Mouse (Mus musculus) intestine, postnatal 0 days (tissue): ENCODE data around the gene Olfr1388. TPM values are rescaled to one million over a fixed set of nuclear protein-coding genes. Genes with fewer than 3 reads are reported as not detected.
"Not testable (repeated sequence)": the region's sequence is repeated elsewhere in the genome, so short reads cannot be mapped to it uniquely, and the experiment has no call there.

Source experiments
- ATAC-seq: fragments of 200-750 bp; cut with Nextera tagmentation; 2 replicates; pipeline ENCODE4 v1.8.0; 2017; ENCODE audit warnings: mild to moderate bottlenecking, moderate TSS enrichment, moderate library complexity
- H3K27ac ChIP-seq: fragments of 300-500 bp; sonication (generic); 2 replicates; pipeline ENCODE4 v1.5.1; 2014; ENCODE audit warnings: mild to moderate bottlenecking, low read depth, low read length, moderate library complexity
- H3K27me3 ChIP-seq: fragments of 300-500 bp; sonication (generic); replicated peaks from 2 replicates; pipeline ENCODE4 v1.6.1; 2014; ENCODE audit warnings: low read length, mixed read lengths; ENCODE audit not compliant: control insufficient read depth, insufficient read depth
- H3K36me3 ChIP-seq: fragments of 300-500 bp; sonication (generic); 2 replicates; pipeline ENCODE4 v1.6.1; 2014; ENCODE audit warnings: mild to moderate bottlenecking, moderate library complexity; ENCODE audit not compliant: control insufficient read depth, insufficient read depth
- H3K4me1 ChIP-seq: fragments of 300-500 bp; sonication (generic); replicated peaks from 2 replicates; pipeline ENCODE4 v1.6.1; 2014; ENCODE audit warnings: antibody characterized with exemption, low read length, mixed read lengths; ENCODE audit not compliant: control insufficient read depth, insufficient read depth
- H3K4me2 ChIP-seq: fragments of 300-500 bp; sonication (generic); replicated peaks from 2 replicates; pipeline ENCODE4 v1.6.1; 2014; ENCODE audit warnings: low read depth, mild to moderate bottlenecking, moderate library complexity
- H3K4me3 ChIP-seq: fragments of 300-500 bp; sonication (generic); 2 replicates; pipeline ENCODE4 v1.5.1; 2014; ENCODE audit warnings: low read depth, low read length
- H3K9ac ChIP-seq: fragments of 300-500 bp; sonication (generic); 2 replicates; pipeline ENCODE4 v1.6.1; 2014; ENCODE audit warnings: mild to moderate bottlenecking, low read depth, low read length
- H3K9me3 ChIP-seq: fragments of 300-500 bp; sonication (generic); 2 replicates; pipeline ENCODE4 v1.6.1; 2016; ENCODE audit warnings: mixed run types; ENCODE audit not compliant: control insufficient read depth
- CTCF ChIP-seq: sonication (generic); IDR thresholded peaks from 2 replicates; pipeline ENCODE4 v1.5.1; 2016; ENCODE audit warnings: low read depth, mild to moderate bottlenecking, control low read depth, antibody characterized with exemption, moderate library complexity
- WGBS: fragments of 180-500 bp; shearing (Covaris S2); extraction: QIAGEN DNeasy Blood & Tissue Kit; methylation state at CpG from one replicate; pipeline ENCODE4 v1.1.7; 2014; 5-methylcytosine and 5-hydroxymethylcytosine counted together
- polyA plus RNA-seq: library from polyadenylated mRNA; unstranded; fragments of >200 nt; fragmentation: Nextera tagmentation; extraction: Ambion mirVana; gene quantifications from 2 replicates; pipeline ENCODE4 v1.2.1, GENCODE M21; 2015

Olfr1388 gene
- polyA plus RNA-seq, 1 experiment from 2014 or later, result 0.10 TPM

GRCm38 (mm10) chr11:49455043-49455442, 18.6 kb downstream of the Olfr1388 start, which contains the start of gene Olfr1387:
Gene Olfr1387, plus strand, starts transcription at chr11:49455343.
- no peaks in the 10 kb centered on the region for H3K4me1 ChIP-seq
- no peak for TF ChIP-seq CTCF
- ATAC-seq, result no peak
- 65% methylated on average over 1 of the region's 1 CpGs for WGBS
- H3K27ac ChIP-seq, result no peak within 1 kb of the TSS
- no peak within 1 kb of the TSS for H3K4me2 ChIP-seq
- no peak within 1 kb of the TSS for H3K9ac ChIP-seq
- H3K27me3 ChIP-seq, result no peaks in the 10 kb centered on the region
- H3K9me3 ChIP-seq, result no peaks in the 10 kb centered on the region
- no peak within 1 kb of the TSS for H3K4me3 ChIP-seq
- H3K36me3 ChIP-seq, result no peaks in the 10 kb centered on the region

DNA sequence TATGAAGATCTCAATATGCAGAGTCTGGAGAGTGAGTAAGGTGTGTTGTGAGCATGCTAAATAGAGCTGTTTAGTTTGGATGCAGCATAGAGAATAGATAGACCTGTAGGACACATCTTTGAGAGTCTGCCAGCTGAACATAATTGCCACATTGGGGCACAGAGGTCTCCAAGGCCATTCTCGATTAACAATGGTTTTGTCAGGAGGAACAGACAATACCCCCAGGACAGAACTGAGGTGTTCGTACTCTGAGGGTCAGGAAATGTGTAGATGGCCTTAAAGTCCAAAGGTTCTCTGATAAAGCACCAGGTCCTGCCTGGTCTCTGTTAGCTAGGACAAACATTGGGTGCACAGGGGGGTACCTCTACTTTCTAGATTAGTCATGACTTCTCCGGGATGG, 28.3 kb downstream of the Olfr1388 start, which contains the start of gene Olfr1386:
Gene Olfr1386, plus strand, starts transcription at position 301 of the 400 bp plus-strand sequence.
- not testable (repeated sequence) for H3K36me3 ChIP-seq, H3K27me3 ChIP-seq, H3K9ac ChIP-seq, H3K4me3 ChIP-seq, H3K27ac ChIP-seq, H3K4me2 ChIP-seq, H3K4me1 ChIP-seq, H3K9me3 ChIP-seq, ATAC-seq
- WGBS, result 64% methylated on average over 2 of the region's 3 CpGs

DNA sequence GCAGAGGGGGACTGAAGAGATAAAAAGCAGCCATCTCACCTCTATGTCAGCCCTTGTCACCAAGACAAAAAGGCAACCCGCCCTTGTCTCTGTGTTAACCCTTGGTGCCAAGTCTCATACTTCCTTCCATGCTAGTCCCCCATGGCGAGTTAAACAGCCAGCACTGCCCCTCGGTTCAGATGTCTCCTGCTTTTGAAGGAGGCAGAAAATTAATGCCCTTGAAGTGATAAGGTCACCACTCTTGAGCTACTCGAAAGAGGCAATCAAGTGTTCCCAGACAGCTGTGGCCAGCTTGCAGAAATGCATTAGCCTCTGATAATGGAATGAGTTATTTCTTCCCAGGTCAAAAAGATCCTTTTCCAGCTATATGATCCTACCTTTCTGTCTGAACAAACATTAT, 49.5 kb downstream of the Olfr1388 start:
- H3K4me1 ChIP-seq, result no peaks in the 10 kb centered on the region
- no peak overlapping the region for H3K27ac ChIP-seq
- 50% methylated on average over 4 of the region's 4 CpGs for WGBS
- no peak overlapping the region for H3K4me2 ChIP-seq
- H3K4me3 ChIP-seq, result no peak overlapping the region
- H3K9ac ChIP-seq, result no peak overlapping the region
- H3K36me3 ChIP-seq, result no peaks in the 10 kb centered on the region
- no peaks in the 10 kb centered on the region for H3K9me3 ChIP-seq
- no peak for ATAC-seq
- TF ChIP-seq CTCF, result no peak
- H3K27me3 ChIP-seq, result no peaks in the 10 kb centered on the region

DNA sequence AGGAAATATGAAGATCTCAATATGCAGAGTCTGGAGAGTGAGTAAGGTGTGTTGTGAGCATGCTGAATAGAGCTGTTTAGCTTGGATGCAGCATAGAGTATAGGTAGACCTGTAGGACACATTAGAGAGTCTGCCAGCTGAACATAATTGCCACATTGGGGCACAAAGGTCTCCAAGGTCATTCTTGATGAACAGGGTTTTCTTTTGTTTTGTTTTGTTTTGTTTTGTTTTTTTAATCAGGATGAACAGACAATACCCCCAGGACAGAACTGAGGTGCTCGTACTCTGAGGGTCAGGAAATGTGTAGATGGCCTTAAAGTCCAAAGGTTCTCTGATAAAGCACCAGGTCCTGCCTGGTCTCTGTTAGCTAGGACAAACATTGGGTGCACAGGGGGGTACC, 52.3 kb downstream of the Olfr1388 start, which contains the start of gene Olfr1385:
Gene Olfr1385, plus strand, starts transcription at position 301 of the 400 bp plus-strand sequence.
- not testable (repeated sequence) for H3K9me3 ChIP-seq, H3K4me3 ChIP-seq, H3K9ac ChIP-seq, H3K4me2 ChIP-seq, ATAC-seq, H3K27me3 ChIP-seq, H3K36me3 ChIP-seq, H3K4me1 ChIP-seq, H3K27ac ChIP-seq
- 55% methylated on average over 1 of the region's 1 CpGs for WGBS

Other genes starting within 250 kb of the Olfr1388 start
- 0.75 and 0.86 TPM in 2 replicates for gene Btnl9, start 249.5 kb upstream of the Olfr1388 start, polyA plus RNA-seq
- gene Zfp62, start 233.3 kb upstream of the Olfr1388 start, polyA plus RNA-seq, result 8.4 TPM in 2 replicates
- 59.0 and 62.2 TPM in 2 replicates for gene Mgat1, start 192.4 kb upstream of the Olfr1388 start, polyA plus RNA-seq
- 0.16 TPM in 1 of 2 replicates, not detected in the other for gene Olfr1393, start 158.3 kb upstream of the Olfr1388 start, polyA plus RNA-seq
- gene Olfr1392, start 151.3 kb upstream of the Olfr1388 start, polyA plus RNA-seq, result 0.08 TPM in 1 of 2 replicates, not detected in the other
- gene Olfr10, start 131.9 kb upstream of the Olfr1388 start, polyA plus RNA-seq, result not detected in 2 replicates
- not detected in 2 replicates for gene Olfr1391, start 113.9 kb upstream of the Olfr1388 start, polyA plus RNA-seq
- gene Olfr1390, start 101.4 kb upstream of the Olfr1388 start, polyA plus RNA-seq, result not detected in 2 replicates
- gene Olfr1389, start 13.6 kb upstream of the Olfr1388 start, polyA plus RNA-seq, result not detected in 2 replicates
- not detected in 2 replicates for gene Olfr1387, start 18.7 kb downstream of the Olfr1388 start, polyA plus RNA-seq
- not detected in 2 replicates for gene Olfr1386, start 28.4 kb downstream of the Olfr1388 start, polyA plus RNA-seq
- not detected in 2 replicates for gene Olfr1385, start 52.4 kb downstream of the Olfr1388 start, polyA plus RNA-seq
- not detected in 2 replicates for gene Olfr1384, start 70.1 kb downstream of the Olfr1388 start, polyA plus RNA-seq
- gene Olfr1383, start 83.0 kb downstream of the Olfr1388 start, polyA plus RNA-seq, result not detected in 2 replicates
- gene Olfr1382, start 91.6 kb downstream of the Olfr1388 start, polyA plus RNA-seq, result not detected in 2 replicates
- not detected in 2 replicates for gene Olfr1381, start 106.8 kb downstream of the Olfr1388 start, polyA plus RNA-seq
- not detected in 2 replicates for gene Olfr1380, start 120.3 kb downstream of the Olfr1388 start, polyA plus RNA-seq
- gene Flt4, start 172.6 kb downstream of the Olfr1388 start, polyA plus RNA-seq, result 3.9 and 4.0 TPM in 2 replicates
- gene Scgb3a1, start 227.0 kb downstream of the Olfr1388 start, polyA plus RNA-seq, result 3.2 and 4.4 TPM in 2 replicates